Mouse (Mus musculus) testis, adult 2 months (tissue): Measurements from ENCODE around the gene Myo1d.

Source experiments
- CTCF ChIP-seq: fragments of 200-500 bp; IDR thresholded peaks from 2 replicates; pipeline ENCODE4 v1.5.1; 2012; ENCODE audit warnings: low read depth, mild to moderate bottlenecking, inconsistent platforms, low read length, moderate library complexity; ENCODE audit not compliant: control insufficient read depth, insufficient read depth, insufficient replicate concordance
- POLR2A ChIP-seq: fragments of 200-500 bp; IDR thresholded peaks from 2 replicates; pipeline ENCODE4 v1.6.1; 2012; ENCODE audit warnings: low read depth, mild to moderate bottlenecking, inconsistent platforms, low read length, moderate library complexity; ENCODE audit not compliant: control insufficient read depth

DNA sequence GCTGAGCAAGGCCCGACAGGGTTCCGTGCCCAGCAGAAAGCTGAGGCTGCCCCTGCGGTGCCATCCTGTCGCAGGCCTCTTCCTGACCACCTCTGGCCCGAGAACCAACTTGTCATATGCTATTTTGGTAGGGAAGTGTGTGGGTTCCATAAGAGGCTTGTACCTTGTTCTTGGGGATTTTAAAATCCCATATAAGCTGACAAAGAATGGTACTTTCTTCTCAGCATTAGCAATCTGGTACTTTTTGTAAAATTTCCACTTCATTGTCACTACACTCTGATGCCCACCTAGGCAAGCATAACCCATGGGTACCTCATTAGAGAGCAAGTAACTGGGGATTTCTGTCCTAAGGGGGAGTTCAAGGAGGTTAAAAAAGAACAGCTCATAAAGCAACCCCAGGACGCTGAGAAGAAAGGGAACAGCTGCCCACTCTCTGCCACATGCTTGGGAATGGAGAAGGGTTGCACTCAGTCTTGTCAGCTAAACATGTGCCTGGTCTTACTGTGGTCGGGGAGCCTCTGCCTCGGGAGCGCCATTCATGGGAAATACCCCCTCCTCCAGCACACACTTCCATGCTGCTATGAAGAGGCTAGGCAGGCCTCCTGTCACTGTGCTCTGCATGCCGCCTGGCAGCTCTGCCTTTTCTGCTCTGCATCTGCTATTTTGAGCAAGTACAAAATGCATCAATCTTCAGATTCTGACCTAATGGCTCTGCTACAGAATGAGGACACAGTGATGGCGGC lies 281.3 kb downstream of the Myo1d start:
- TF ChIP-seq CTCF (no peak), POLR2A (no peak)
